Comparison of ENCODE assay signal across 9 mouse cellular contexts in the genomic region with DNA sequence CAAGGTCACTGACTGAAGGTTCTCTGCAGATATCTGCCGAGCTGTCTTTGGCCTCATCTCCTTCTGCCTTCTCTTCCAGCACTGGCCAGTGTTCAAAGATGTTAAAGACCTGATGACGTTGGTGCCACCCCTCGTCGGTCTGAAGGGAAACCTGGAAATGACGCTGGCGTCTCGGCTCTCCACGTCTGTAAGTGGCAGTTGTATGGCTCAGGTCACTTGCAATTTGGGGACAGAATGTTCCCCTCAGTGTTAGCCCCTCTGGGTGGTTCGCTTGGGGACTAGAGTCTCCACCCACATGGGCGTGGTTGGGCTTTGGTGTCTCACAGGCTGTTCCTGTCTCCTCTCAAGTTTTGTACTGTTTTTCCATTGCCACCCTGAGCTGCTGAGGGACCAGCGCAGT. TPM values are rescaled to one million over a fixed set of nuclear protein-coding genes. Genes with fewer than 3 reads are reported as not detected.
DNase-seq lines count a peak whose midpoint lies in the region; ATAC-seq lines count a peak whose summit lies in the region.
"Had no signal": no experiment of that assay in that cellular context is flagged by ENCODE, and none has a peak within 500 bp of the region (broad histone marks: within the 10 kb centered on the region; RNA-seq: fewer than 3 reads in every experiment).

No protein-coding gene starts in this region.

- ATAC-seq in erythroid progenitor cell, adult 5-6 weeks (replicated peaks; ENCODE audit: low FRiP score, poor library complexity, severe bottlenecking), result peak; percentile 69
- ATAC-seq in megakaryocyte progenitor cell, adult 5-6 weeks (replicated peaks; ENCODE audit: poor library complexity), result peak; percentile 21
- ATAC-seq: forebrain, embryonic 14.5 days had no signal

- DNase-seq in testis, postnatal 10 days (ENCODE audit: low spot score), result peak; percentile 60
- DNase-seq in testis, postnatal 14 days (ENCODE audit: low spot score), result no peak
- DNase-seq in liver (peak; percentile 89), MN1 (ENCODE audit: low spot score) (no peak)
- DNase-seq in cerebellum, adult 9-11 months, result no peak
- DNase-seq in cerebellum, adult 11-12 months, result no peak

RNA-seq across cellular contexts. Expression of a gene that starts 20.2 kb away (rescaled TPM):
- 3.2 and 3.4 TPM in 2 replicates for total RNA-seq in erythroid progenitor cell, adult 5-6 weeks (2015; ENCODE audit: low replicate concordance)
- total RNA-seq in erythroid progenitor cell, adult 5-6 weeks (2017; ENCODE audit: low replicate concordance), result 1.0 and 5.3 TPM in 2 replicates
- total RNA-seq in megakaryocyte progenitor cell, adult 5-6 weeks (2015), result 3.3 and 6.4 TPM in 2 replicates
- 2.4 and 4.0 TPM in 2 replicates for total RNA-seq in megakaryocyte progenitor cell, adult 5-6 weeks (2017)

Comparison
In these comparisons a context has a peak if more than half of its experiments do, and no peak if none do; other contexts are left out.
1. DNase-seq: peak in testis, postnatal 10 days (single experiment) and liver (single experiment); none in testis, postnatal 14 days (single experiment), cerebellum, adult 9-11 months (single experiment), MN1 (single experiment) and cerebellum, adult 11-12 months (single experiment).